ENCODE assay signal across 20 mouse cellular contexts in genomic region chr10:118369518-118369917, GRCm38 (mm10). TPM values are rescaled to one million over a fixed set of nuclear protein-coding genes. Genes with fewer than 3 reads are reported as not detected.
"Had no signal": no experiment of that assay in that cellular context is flagged by ENCODE, and none has a peak within 500 bp of the region (broad histone marks: within the 10 kb centered on the region; RNA-seq: fewer than 3 reads in every experiment).

No protein-coding gene starts in this region.

- H3K4me2 ChIP-seq: liver, embryonic 15.5 days had no signal

- H3K9ac ChIP-seq: liver, embryonic 15.5 days; liver, postnatal 0 days; midbrain, embryonic 12.5 days; neural tube, embryonic 12.5 days; stomach, embryonic 15.5 days had no signal

- H3K27me3 ChIP-seq: liver, embryonic 15.5 days; midbrain, embryonic 12.5 days; neural tube, embryonic 12.5 days; stomach, embryonic 15.5 days had no signal

- H3K4me1 ChIP-seq: liver, embryonic 15.5 days; midbrain, embryonic 12.5 days; neural tube, embryonic 12.5 days; stomach, embryonic 15.5 days had no signal

- H3K4me3 ChIP-seq: liver, embryonic 15.5 days; midbrain, embryonic 12.5 days; neural tube, embryonic 12.5 days; stomach, embryonic 15.5 days had no signal

- H3K27ac ChIP-seq: liver, embryonic 15.5 days; macrophage; midbrain, embryonic 12.5 days; neural tube, embryonic 12.5 days; stomach, embryonic 15.5 days; stomach, postnatal 0 days had no signal

- H3K36me3 ChIP-seq: liver, embryonic 15.5 days; midbrain, embryonic 12.5 days; neural tube, embryonic 12.5 days; stomach, embryonic 15.5 days had no signal

- ATAC-seq: liver, postnatal 0 days had no signal

- DNase-seq: liver, postnatal 0 days; lung, adult 2 months; lung, postnatal 10 days; lung, postnatal 36 days; right cerebral cortex, postnatal 14 days; thymus, adult 2 months; thymus, postnatal 25 days; thymus, postnatal 4 days had no signal

- H3K9me3 ChIP-seq: liver, embryonic 15.5 days; midbrain, embryonic 12.5 days; stomach, embryonic 15.5 days had no signal

RNA-seq across cellular contexts. Expression of gene Gm9049, which starts 15.6 kb away (rescaled TPM):
- polyA plus RNA-seq: liver, embryonic 15.5 days; liver, postnatal 0 days; lung, adult 2 months; midbrain, embryonic 12.5 days; midbrain, postnatal 0 days; neural tube, embryonic 12.5 days; neural tube, embryonic 14.5 days; testis, adult 2 months; urinary bladder, adult 2 months had no signal

RNA-seq across cellular contexts. Expression of gene Gm9048, which starts 21.0 kb away (rescaled TPM):
- polyA plus RNA-seq: liver, embryonic 15.5 days; liver, postnatal 0 days; lung, adult 2 months; lung, embryonic 16.5 days; macrophage; midbrain, embryonic 12.5 days; midbrain, postnatal 0 days; neural tube, embryonic 12.5 days; neural tube, embryonic 14.5 days; spleen, adult 2 months; stomach, embryonic 15.5 days; stomach, postnatal 0 days; testis, adult 2 months; thymus, adult 2 months; urinary bladder, adult 2 months had no signal

RNA-seq across cellular contexts. Expression of gene Gm9046, which starts 26.5 kb away (rescaled TPM):
- polyA plus RNA-seq: liver, embryonic 15.5 days; liver, postnatal 0 days; lung, adult 2 months; lung, embryonic 16.5 days; macrophage; midbrain, embryonic 12.5 days; midbrain, postnatal 0 days; neural tube, embryonic 12.5 days; neural tube, embryonic 14.5 days; spleen, adult 2 months; stomach, embryonic 15.5 days; stomach, postnatal 0 days; testis, adult 2 months; thymus, adult 2 months; urinary bladder, adult 2 months had no signal

RNA-seq across cellular contexts. Expression of gene Gm9045, which starts 31.9 kb away (rescaled TPM):
- polyA plus RNA-seq: liver, embryonic 15.5 days; liver, postnatal 0 days; lung, adult 2 months; midbrain, embryonic 12.5 days; midbrain, postnatal 0 days; neural tube, embryonic 12.5 days; neural tube, embryonic 14.5 days; testis, adult 2 months; urinary bladder, adult 2 months had no signal

RNA-seq across cellular contexts. Expression of gene Gm9044, which starts 37.3 kb away (rescaled TPM):
- polyA plus RNA-seq: liver, embryonic 15.5 days; liver, postnatal 0 days; lung, adult 2 months; lung, embryonic 16.5 days; macrophage; midbrain, embryonic 12.5 days; neural tube, embryonic 12.5 days; neural tube, embryonic 14.5 days; spleen, adult 2 months; stomach, postnatal 0 days; testis, adult 2 months; thymus, adult 2 months; urinary bladder, adult 2 months had no signal
